Mouse (Mus musculus): ENCODE data around the gene Ndufb11. TPM values are rescaled to one million over a fixed set of nuclear protein-coding genes. Genes with fewer than 3 reads are reported as not detected.
A peak's percentile ranks its signal among the peaks of the same experiment; 100 is the strongest.

The Ndufb11 gene
- polyA plus RNA-seq, 1 experiment: 150 TPM

- H3K36me3 ChIP-seq (ENCODE audit: control insufficient read depth, insufficient read depth, low read length): no peaks in the 10 kb centered on the region
- H3K4me1 ChIP-seq (replicated peaks; ENCODE audit: control insufficient read depth, insufficient read depth, low read length): 0 out of 2 replicates have a peak, but pooled peaks cover 2% of the 10 kb centered on the region
- H3K27ac ChIP-seq (ENCODE audit: control insufficient read depth, insufficient read depth, low read length): no peak overlapping the region
- H3K27me3 ChIP-seq (ENCODE audit: control insufficient read depth, insufficient read depth, low read length): no peaks in the 10 kb centered on the region
- WGBS: 11% methylated on average over 5 of the region's 5 CpGs
- no peak overlapping the region for H3K4me3 ChIP-seq (ENCODE audit: control insufficient read depth, insufficient read depth, low read length)
- TF ChIP-seq CTCF (IDR thresholded peaks at IDR 0.05; ENCODE audit: borderline replicate concordance, control insufficient read depth, extremely low read depth, insufficient read depth, low read length, poor library complexity): no peak
- no peak for DNase-seq
Observed at GRCm38 (mm10) chrX:20657593-20657992, 40.2 kb upstream of the Ndufb11 start.

GRCm38 (mm10) chrX:20644780-20645179 is 27.4 kb upstream of the Ndufb11 start:
- WGBS: 100% methylated on average over 5 of the region's 5 CpGs
- peaks cover 38% of the 10 kb centered on the region for H3K36me3 ChIP-seq (ENCODE audit: control insufficient read depth, insufficient read depth, low read length)

GRCm38 (mm10) chrX:20638141-20638540 is 20.7 kb upstream of the Ndufb11 start:
- Histone ChIP-seq H3K27ac (ENCODE audit: control insufficient read depth, insufficient read depth, low read length) (no peak overlapping the region), H3K27me3 (ENCODE audit: control insufficient read depth, insufficient read depth, low read length) (no peaks in the 10 kb centered on the region), H3K4me1 (replicated peaks; ENCODE audit: control insufficient read depth, insufficient read depth, low read length) (no peaks in the 10 kb centered on the region), H3K36me3 (ENCODE audit: control insufficient read depth, insufficient read depth, low read length) (peaks cover 56% of the 10 kb centered on the region), H3K4me3 (ENCODE audit: control insufficient read depth, insufficient read depth, low read length) (no peak overlapping the region)
- no peak for DNase-seq
- TF ChIP-seq POLR2A (IDR thresholded peaks at IDR 0.05; ENCODE audit: control insufficient read depth, extremely low read depth, insufficient read depth, low read length, poor library complexity): no peak
- no peak for TF ChIP-seq CTCF (IDR thresholded peaks at IDR 0.05; ENCODE audit: borderline replicate concordance, control insufficient read depth, extremely low read depth, insufficient read depth, low read length, poor library complexity)
- whole genome bisulfite sequencing: 95% methylated on average over 2 of the region's 2 CpGs

More at GRCm38 (mm10) chrX:20644780-20645179, 27.4 kb upstream of the Ndufb11 start:
- Histone ChIP-seq H3K27me3 (ENCODE audit: control insufficient read depth, insufficient read depth, low read length) (no peaks in the 10 kb centered on the region), H3K4me1 (replicated peaks; ENCODE audit: control insufficient read depth, insufficient read depth, low read length) (no peaks in the 10 kb centered on the region), H3K27ac (ENCODE audit: control insufficient read depth, insufficient read depth, low read length) (no peak overlapping the region), H3K4me3 (ENCODE audit: control insufficient read depth, insufficient read depth, low read length) (no peak overlapping the region)
- no peak for DNase-seq
- TF ChIP-seq CTCF (IDR thresholded peaks at IDR 0.05; ENCODE audit: borderline replicate concordance, control insufficient read depth, extremely low read depth, insufficient read depth, low read length, poor library complexity): no peak
- TF ChIP-seq POLR2A (IDR thresholded peaks at IDR 0.05; ENCODE audit: control insufficient read depth, extremely low read depth, insufficient read depth, low read length, poor library complexity): no peak

- H3K4me3 ChIP-seq (ENCODE audit: control insufficient read depth, insufficient read depth, low read length): peak overlapping the region; percentile 96
- TF ChIP-seq CTCF (IDR thresholded peaks at IDR 0.05; ENCODE audit: borderline replicate concordance, control insufficient read depth, extremely low read depth, insufficient read depth, low read length, poor library complexity) (no peak), POLR2A (IDR thresholded peaks at IDR 0.05; ENCODE audit: control insufficient read depth, extremely low read depth, insufficient read depth, low read length, poor library complexity) (no peak)
- WGBS: 4% methylated on average over 31 of the region's 31 CpGs
- peaks cover 15% of the 10 kb centered on the region; the same call in 1 of the 2 replicates for H3K36me3 ChIP-seq (ENCODE audit: control insufficient read depth, insufficient read depth, low read length)
- peak; percentile 64 for DNase-seq
- no peaks in the 10 kb centered on the region for H3K27me3 ChIP-seq (ENCODE audit: control insufficient read depth, insufficient read depth, low read length)
- peaks cover 8% of the 10 kb centered on the region for H3K4me1 ChIP-seq (replicated peaks; ENCODE audit: control insufficient read depth, insufficient read depth, low read length)
- peak overlapping the region; percentile 99 for H3K27ac ChIP-seq (ENCODE audit: control insufficient read depth, insufficient read depth, low read length)
Observed at GRCm38 (mm10) chrX:20617903-20618399, 532 bp upstream of the Ndufb11 start.

GRCm38 (mm10) chrX:20616861-20617175 is 601 bp downstream of the Ndufb11 start:
- no peak for TF ChIP-seq CTCF (IDR thresholded peaks at IDR 0.05; ENCODE audit: borderline replicate concordance, control insufficient read depth, extremely low read depth, insufficient read depth, low read length, poor library complexity)
- TF ChIP-seq POLR2A (IDR thresholded peaks at IDR 0.05; ENCODE audit: control insufficient read depth, extremely low read depth, insufficient read depth, low read length, poor library complexity): no peak
- Histone ChIP-seq H3K27me3 (ENCODE audit: control insufficient read depth, insufficient read depth, low read length) (no peaks in the 10 kb centered on the region), H3K4me1 (replicated peaks; ENCODE audit: control insufficient read depth, insufficient read depth, low read length) (peaks cover 8% of the 10 kb centered on the region), H3K27ac (ENCODE audit: control insufficient read depth, insufficient read depth, low read length) (peak overlapping the region; percentile 75), H3K36me3 (ENCODE audit: control insufficient read depth, insufficient read depth, low read length) (peaks cover 14% of the 10 kb centered on the region; the same call in 1 of the 2 replicates), H3K4me3 (ENCODE audit: control insufficient read depth, insufficient read depth, low read length) (peak overlapping the region; percentile 96)
- 0% methylated on average over 17 of the region's 17 CpGs for WGBS
- no peak for DNase-seq

- Histone ChIP-seq H3K36me3 (ENCODE audit: control insufficient read depth, insufficient read depth, low read length) (no peaks in the 10 kb centered on the region), H3K27me3 (ENCODE audit: control insufficient read depth, insufficient read depth, low read length) (no peaks in the 10 kb centered on the region), H3K4me1 (replicated peaks; ENCODE audit: control insufficient read depth, insufficient read depth, low read length) (no peaks in the 10 kb centered on the region), H3K27ac (ENCODE audit: control insufficient read depth, insufficient read depth, low read length) (no peak overlapping the region), H3K4me3 (ENCODE audit: control insufficient read depth, insufficient read depth, low read length) (no peak overlapping the region)
- no peak for DNase-seq
- no peak for TF ChIP-seq POLR2A (IDR thresholded peaks at IDR 0.05; ENCODE audit: control insufficient read depth, extremely low read depth, insufficient read depth, low read length, poor library complexity)
- TF ChIP-seq CTCF (IDR thresholded peaks at IDR 0.05; ENCODE audit: borderline replicate concordance, control insufficient read depth, extremely low read depth, insufficient read depth, low read length, poor library complexity): no peak
- WGBS: 96% methylated on average over 4 of the region's 4 CpGs
Observed at GRCm38 (mm10) chrX:20608500-20608899, 8.9 kb downstream of the Ndufb11 start.

- Histone ChIP-seq H3K27me3 (ENCODE audit: control insufficient read depth, insufficient read depth, low read length) (no peaks in the 10 kb centered on the region), H3K36me3 (ENCODE audit: control insufficient read depth, insufficient read depth, low read length) (no peaks in the 10 kb centered on the region), H3K4me1 (replicated peaks; ENCODE audit: control insufficient read depth, insufficient read depth, low read length) (no peaks in the 10 kb centered on the region), H3K4me3 (ENCODE audit: control insufficient read depth, insufficient read depth, low read length) (no peak overlapping the region), H3K27ac (ENCODE audit: control insufficient read depth, insufficient read depth, low read length) (no peak overlapping the region)
- DNase-seq: peak; percentile 1
- TF ChIP-seq CTCF (IDR thresholded peaks at IDR 0.05; ENCODE audit: borderline replicate concordance, control insufficient read depth, extremely low read depth, insufficient read depth, low read length, poor library complexity): no peak
- no peak for TF ChIP-seq POLR2A (IDR thresholded peaks at IDR 0.05; ENCODE audit: control insufficient read depth, extremely low read depth, insufficient read depth, low read length, poor library complexity)
- 9% methylated on average over 4 of the region's 4 CpGs for WGBS
Observed at GRCm38 (mm10) chrX:20587968-20588367, 29.5 kb downstream of the Ndufb11 start.

Data from thymus, adult 2 months (tissue).